8 mouse cellular contexts compared by ENCODE assay signal in genomic region chr9:27300698-27301097, GRCm38 (mm10). TPM values are rescaled to one million over a fixed set of nuclear protein-coding genes. Genes with fewer than 3 reads are reported as not detected.
DNase-seq lines count a peak whose midpoint lies in the region; ATAC-seq and TF ChIP-seq lines count a peak whose summit lies in the region.

No protein-coding gene starts in this region.

- no peak overlapping the region for H3K27ac ChIP-seq in gastrocnemius, adult 2 months
- no peak overlapping the region for H3K27ac ChIP-seq in forebrain, embryonic 13.5 days
- H3K27ac ChIP-seq in limb, embryonic 15.5 days = no peak overlapping the region

- H3K4me1 ChIP-seq in forebrain, embryonic 13.5 days = peaks cover 67% of the 10 kb centered on the region
- peaks cover 33% of the 10 kb centered on the region for H3K4me1 ChIP-seq in limb, embryonic 15.5 days

- H3K9ac ChIP-seq in forebrain, embryonic 13.5 days = peak overlapping the region; percentile 77
- no peak overlapping the region for H3K9ac ChIP-seq in limb, embryonic 15.5 days

- H3K36me3 ChIP-seq in forebrain, embryonic 13.5 days (ENCODE audit: poor library complexity, severe bottlenecking) = no peaks in the 10 kb centered on the region
- no peaks in the 10 kb centered on the region for H3K36me3 ChIP-seq in limb, embryonic 15.5 days

- no peak for TF ChIP-seq CTCF in gastrocnemius, adult 2 months (IDR thresholded peaks at IDR 0.05)

- peak overlapping the region; percentile 98 for H3K4me2 ChIP-seq in forebrain, embryonic 13.5 days
- peak overlapping the region; percentile 93 for H3K4me2 ChIP-seq in limb, embryonic 15.5 days

- H3K9me3 ChIP-seq in forebrain, embryonic 13.5 days (replicated peaks) = no peaks in the 10 kb centered on the region
- H3K9me3 ChIP-seq in limb, embryonic 15.5 days = no peaks in the 10 kb centered on the region

- DNase-seq in gastrocnemius, adult 2 months = no peak
- DNase-seq in gastrocnemius, postnatal 14 days = no peak
- DNase-seq in CD4-positive, CD25-positive, alpha-beta regulatory T cell, adult 2 months (ENCODE audit: low read depth, low spot score) = peak; percentile 17
- no peak for DNase-seq in adrenal gland, adult 8-10 months
- no peak for DNase-seq in spleen, postnatal 36 days (ENCODE audit: low spot score in 2 of 2)
- no peak for DNase-seq in c-Kit-positive CD71-positive TER-119-positive erythroid progenitor cells, embryonic 14.5 days (ENCODE audit: low spot score)

- H3K4me3 ChIP-seq in gastrocnemius, adult 2 months = peak overlapping the region; percentile 84
- peak overlapping the region; percentile 81 for H3K4me3 ChIP-seq in forebrain, embryonic 13.5 days
- peak overlapping the region; percentile 52 for H3K4me3 ChIP-seq in limb, embryonic 15.5 days

- intact Hi-C loops in gastrocnemius, adult 2 months (cut with DNase I) = no loop called here
- intact Hi-C loops in gastrocnemius, postnatal 14 days (cut with DNase I; ENCODE audit: low total_unique reads) = no loop called here

- 8% methylated on average over 4 of the region's 4 CpGs for WGBS in forebrain, embryonic 13.5 days
- 12% methylated on average over 4 of the region's 4 CpGs for WGBS in limb, embryonic 15.5 days

- peaks cover 12% of the 10 kb centered on the region; the same call in 1 of the 2 replicates for H3K27me3 ChIP-seq in forebrain, embryonic 13.5 days
- H3K27me3 ChIP-seq in limb, embryonic 15.5 days = peaks cover 50% of the 10 kb centered on the region

- no peak for ATAC-seq in forebrain, embryonic 13.5 days
- ATAC-seq in limb, embryonic 15.5 days (ENCODE audit: insufficient number of reproducible peaks, low FRiP score, low TSS enrichment, low read depth) = no peak

RNA-seq across cellular contexts. Expression of gene Igsf9b, which starts 1.7 kb away (rescaled TPM):
- 1 to 10 TPM; 4.0 to 4.3 TPM for total RNA-seq in gastrocnemius, adult 2 months (2021)
- total RNA-seq in gastrocnemius, postnatal 14 days (2021) = 1 to 10 TPM; 2.8 to 5.5 TPM
- polyA plus RNA-seq in forebrain, embryonic 13.5 days (2015; fragmentation: Nextera tagmentation; extraction: Ambion mirVana) = 9.4 and 11.8 TPM in 2 replicates
- 3.2 and 3.5 TPM in 2 replicates for polyA plus RNA-seq in limb, embryonic 15.5 days (2015; fragmentation: Nextera tagmentation; extraction: Ambion mirVana)
- total RNA-seq in adrenal gland, adult 8-10 months (2022) = 1 to 10 TPM; 3.5 to 8.2 (median 5.9) TPM
